Mouse (Mus musculus): ENCODE measurements around the gene Edil3. TPM values are rescaled to one million over a fixed set of nuclear protein-coding genes. Genes with fewer than 3 reads are reported as not detected.

The Edil3 gene
- polyA plus RNA-seq (2012; rRNA removed), result 0.27 and 0.45 TPM in 2 replicates

DNA sequence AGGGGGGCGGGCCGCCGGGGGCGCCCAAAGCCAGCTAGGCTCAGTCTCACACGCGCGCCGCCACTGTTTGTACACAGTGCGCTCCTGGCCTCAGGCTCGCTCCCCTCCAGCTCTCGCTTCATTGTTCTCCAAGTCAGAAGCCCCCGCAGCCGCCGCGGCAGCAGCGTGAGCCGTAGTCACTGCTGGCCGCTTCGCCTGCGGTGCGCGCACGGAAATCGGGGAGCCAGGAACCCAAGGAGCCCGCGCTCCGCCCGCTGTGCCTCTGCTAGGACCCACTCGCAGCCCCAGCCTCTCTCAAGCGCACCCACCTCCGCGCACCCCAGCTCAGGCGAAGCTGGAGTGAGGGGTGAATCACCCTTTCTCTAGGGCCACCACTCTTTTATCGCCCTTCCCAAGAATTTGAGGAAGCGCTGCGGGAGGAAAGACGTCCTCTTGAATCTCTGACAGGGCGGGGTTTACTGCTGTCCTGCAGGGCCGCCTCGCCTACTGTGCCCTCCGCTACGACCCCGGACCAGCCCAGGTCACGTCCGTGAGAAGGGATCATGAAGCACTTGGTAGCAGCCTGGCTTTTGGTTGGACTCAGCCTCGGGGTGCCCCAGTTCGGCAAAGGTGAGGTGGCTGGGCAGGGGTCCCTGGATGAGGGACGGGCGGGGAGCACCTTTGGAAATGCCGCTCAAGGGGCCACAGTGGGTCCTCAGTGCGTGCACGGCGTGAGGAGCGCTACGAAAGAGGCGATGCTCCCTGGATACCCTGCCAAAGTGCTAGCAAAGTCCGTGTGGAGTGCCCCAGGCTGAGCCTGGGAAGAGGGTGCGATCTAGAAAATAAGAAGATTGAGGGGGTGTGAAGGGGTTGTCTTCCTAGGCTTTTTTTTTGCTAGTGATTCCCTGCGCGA, at the start of gene Edil3:
TSS of gene Edil3 (plus strand) at position 33 of the 892 bp plus-strand sequence.
- H3K4me1 ChIP-seq (ENCODE audit: control insufficient read depth, insufficient read depth, low read length), result no peaks in the 10 kb centered on the region
- H3K4me3 ChIP-seq (ENCODE audit: insufficient read depth, low read depth, low read length), result peak within 1 kb of the TSS; percentile 56
- H3K36me3 ChIP-seq (ENCODE audit: control insufficient read depth, insufficient read depth, low read length), result no peaks in the 10 kb centered on the region
- no peak within 1 kb of the TSS for H3K27ac ChIP-seq (ENCODE audit: insufficient read depth, low read depth, low read length)
- WGBS, result 1% methylated on average over 60 of the region's 60 CpGs
- no peak for TF ChIP-seq CTCF (conservative IDR thresholded peaks at IDR 0.05; ENCODE audit: insufficient read depth, insufficient read length, low read depth, low read length)
- TF ChIP-seq POLR2A (IDR thresholded peaks at IDR 0.05; ENCODE audit: low read depth, low read length), result no peak
- peak; percentile 5 for DNase-seq
- no peaks in the 10 kb centered on the region; the same call in 1 of the 2 replicates for H3K27me3 ChIP-seq (replicated peaks; ENCODE audit: control insufficient read depth, insufficient read depth, low read length)

DNA sequence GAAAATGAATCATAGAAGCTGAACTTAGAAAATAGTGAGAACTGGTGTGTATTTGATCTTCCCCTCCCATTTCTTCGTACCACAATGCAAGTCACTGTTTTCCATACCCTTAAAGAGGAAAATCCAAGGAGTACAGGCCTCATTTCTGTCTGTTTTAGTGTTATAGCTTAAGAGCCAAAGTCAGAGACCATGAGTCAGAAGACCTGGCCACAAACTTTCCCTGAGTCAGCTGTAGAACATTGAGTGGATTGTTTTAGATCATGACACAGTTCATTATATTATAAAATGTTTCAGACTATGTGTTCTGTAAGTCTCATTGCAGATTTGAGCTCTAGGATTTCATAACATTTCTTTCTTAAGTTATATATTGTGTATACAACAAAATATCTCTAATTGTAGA, 22.1 kb upstream of the Edil3 start:
- TF ChIP-seq CTCF (conservative IDR thresholded peaks at IDR 0.05; ENCODE audit: insufficient read depth, insufficient read length, low read depth, low read length) (no peak), POLR2A (IDR thresholded peaks at IDR 0.05; ENCODE audit: low read depth, low read length) (no peak)
- no peak for DNase-seq
- no peaks in the 10 kb centered on the region for H3K27me3 ChIP-seq (replicated peaks; ENCODE audit: control insufficient read depth, insufficient read depth, low read length)
- no peak overlapping the region for H3K4me3 ChIP-seq (ENCODE audit: insufficient read depth, low read depth, low read length)
- no peaks in the 10 kb centered on the region for H3K36me3 ChIP-seq (ENCODE audit: control insufficient read depth, insufficient read depth, low read length)
- no peaks in the 10 kb centered on the region for H3K4me1 ChIP-seq (ENCODE audit: control insufficient read depth, insufficient read depth, low read length)
- WGBS, result 93% methylated on average over 1 of the region's 1 CpGs
- no peak overlapping the region for H3K27ac ChIP-seq (ENCODE audit: insufficient read depth, low read depth, low read length)

DNA sequence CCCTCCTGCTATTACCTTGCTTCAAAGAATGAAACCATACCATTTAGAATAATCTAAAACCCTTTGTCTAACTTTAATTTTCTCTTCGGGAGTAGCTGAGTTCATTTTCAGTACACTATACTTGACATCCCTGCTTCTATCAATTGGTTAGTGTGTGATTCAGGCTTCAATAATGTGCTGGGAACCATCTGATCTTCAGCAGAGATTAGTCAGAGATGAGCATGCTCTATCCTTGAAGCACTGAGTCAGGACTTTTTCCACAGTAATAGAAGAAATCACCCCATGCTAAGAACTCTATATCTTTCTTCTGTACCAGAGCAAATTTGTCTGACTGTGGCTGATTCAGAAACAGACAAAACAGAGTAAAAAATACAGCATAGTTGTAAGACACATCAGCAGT, 20.3 kb upstream of the Edil3 start:
- no peaks in the 10 kb centered on the region for H3K4me1 ChIP-seq (ENCODE audit: control insufficient read depth, insufficient read depth, low read length)
- no peak for TF ChIP-seq POLR2A (IDR thresholded peaks at IDR 0.05; ENCODE audit: low read depth, low read length)
- TF ChIP-seq CTCF (conservative IDR thresholded peaks at IDR 0.05; ENCODE audit: insufficient read depth, insufficient read length, low read depth, low read length), result no peak
- WGBS, result 74% methylated on average over 1 of the region's 1 CpGs
- H3K27ac ChIP-seq (ENCODE audit: insufficient read depth, low read depth, low read length), result no peak overlapping the region
- no peaks in the 10 kb centered on the region for H3K27me3 ChIP-seq (replicated peaks; ENCODE audit: control insufficient read depth, insufficient read depth, low read length)
- no peak for DNase-seq
- no peak overlapping the region for H3K4me3 ChIP-seq (ENCODE audit: insufficient read depth, low read depth, low read length)
- H3K36me3 ChIP-seq (ENCODE audit: control insufficient read depth, insufficient read depth, low read length), result no peaks in the 10 kb centered on the region

DNA sequence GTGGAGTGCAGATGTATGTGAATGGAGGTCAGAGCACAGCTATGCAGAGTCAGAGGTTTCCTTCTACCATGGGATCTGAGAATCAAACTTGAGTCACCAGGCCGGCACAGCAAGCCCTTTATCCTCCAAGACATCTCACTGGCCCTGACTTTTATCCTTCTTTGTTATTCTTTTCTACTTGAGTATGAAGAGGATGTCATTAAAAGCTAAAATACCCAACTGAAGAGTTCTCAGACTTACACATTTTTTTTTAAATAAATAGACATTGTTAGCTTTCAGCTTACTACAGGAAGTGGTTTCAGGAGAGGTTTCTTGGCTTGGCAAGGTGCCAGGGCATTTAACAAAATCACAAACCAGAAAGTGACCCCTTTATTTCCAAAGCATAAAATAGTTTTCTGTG, 15.4 kb upstream of the Edil3 start:
- Histone ChIP-seq H3K4me1 (ENCODE audit: control insufficient read depth, insufficient read depth, low read length) (no peaks in the 10 kb centered on the region), H3K27ac (ENCODE audit: insufficient read depth, low read depth, low read length) (no peak overlapping the region), H3K27me3 (replicated peaks; ENCODE audit: control insufficient read depth, insufficient read depth, low read length) (no peaks in the 10 kb centered on the region), H3K4me3 (ENCODE audit: insufficient read depth, low read depth, low read length) (no peak overlapping the region), H3K36me3 (ENCODE audit: control insufficient read depth, insufficient read depth, low read length) (no peaks in the 10 kb centered on the region)
- TF ChIP-seq CTCF (conservative IDR thresholded peaks at IDR 0.05; ENCODE audit: insufficient read depth, insufficient read length, low read depth, low read length), result no peak
- TF ChIP-seq POLR2A (IDR thresholded peaks at IDR 0.05; ENCODE audit: low read depth, low read length), result no peak
- DNase-seq, result no peak
- 45% methylated on average over 1 of the region's 1 CpGs for WGBS

DNA sequence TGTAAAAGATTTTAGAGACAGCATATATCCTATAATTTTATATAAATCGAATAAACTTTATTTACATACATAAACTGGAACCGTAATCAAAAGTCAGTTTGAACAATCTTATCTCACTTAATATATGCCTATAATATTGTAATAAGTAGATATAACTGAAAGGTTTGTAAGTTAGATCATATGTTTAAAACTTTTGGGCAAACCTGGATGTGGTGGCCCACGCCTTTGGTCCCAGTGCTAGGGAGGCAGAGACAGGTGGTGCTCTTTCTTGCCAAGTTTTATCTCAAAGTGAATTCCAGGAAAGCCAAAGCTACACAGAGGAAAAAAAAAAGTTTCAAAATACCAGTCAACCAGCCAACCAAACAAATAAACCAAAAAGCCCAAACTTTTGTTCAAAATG, 15.0 kb upstream of the Edil3 start:
- no peak for TF ChIP-seq CTCF (conservative IDR thresholded peaks at IDR 0.05; ENCODE audit: insufficient read depth, insufficient read length, low read depth, low read length)
- TF ChIP-seq POLR2A (IDR thresholded peaks at IDR 0.05; ENCODE audit: low read depth, low read length), result no peak
- Histone ChIP-seq H3K36me3 (ENCODE audit: control insufficient read depth, insufficient read depth, low read length) (no peaks in the 10 kb centered on the region), H3K27ac (ENCODE audit: insufficient read depth, low read depth, low read length) (no peak overlapping the region), H3K4me1 (ENCODE audit: control insufficient read depth, insufficient read depth, low read length) (no peaks in the 10 kb centered on the region), H3K27me3 (replicated peaks; ENCODE audit: control insufficient read depth, insufficient read depth, low read length) (no peaks in the 10 kb centered on the region), H3K4me3 (ENCODE audit: insufficient read depth, low read depth, low read length) (no peak overlapping the region)
- no peak for DNase-seq
- WGBS, result 87% methylated on average over 3 of the region's 3 CpGs

DNA sequence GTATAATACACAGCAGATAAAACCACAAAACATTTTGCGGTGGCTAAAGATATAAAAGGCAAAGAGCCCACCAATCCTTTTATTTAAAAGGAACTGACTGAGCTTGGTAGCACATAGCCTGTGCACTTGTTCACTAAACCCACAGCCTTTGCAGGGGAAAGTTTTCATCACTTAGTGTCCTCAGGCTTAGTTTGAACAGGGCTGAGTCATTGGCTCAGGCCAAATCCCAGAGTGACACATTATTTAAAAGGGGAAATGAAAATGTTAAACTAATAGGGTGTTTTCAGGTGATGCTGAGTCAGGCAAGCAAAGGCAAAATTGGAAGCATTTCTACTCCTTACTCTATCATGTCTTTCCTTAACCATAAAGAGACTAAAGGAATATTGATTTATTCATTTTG, 11.2 kb upstream of the Edil3 start:
- Histone ChIP-seq H3K36me3 (ENCODE audit: control insufficient read depth, insufficient read depth, low read length) (no peaks in the 10 kb centered on the region), H3K4me3 (ENCODE audit: insufficient read depth, low read depth, low read length) (no peak overlapping the region), H3K27me3 (replicated peaks; ENCODE audit: control insufficient read depth, insufficient read depth, low read length) (no peaks in the 10 kb centered on the region), H3K27ac (ENCODE audit: insufficient read depth, low read depth, low read length) (no peak overlapping the region), H3K4me1 (ENCODE audit: control insufficient read depth, insufficient read depth, low read length) (no peaks in the 10 kb centered on the region)
- WGBS, result 93% methylated on average over 1 of the region's 1 CpGs
- no peak for TF ChIP-seq CTCF (conservative IDR thresholded peaks at IDR 0.05; ENCODE audit: insufficient read depth, insufficient read length, low read depth, low read length)
- TF ChIP-seq POLR2A (IDR thresholded peaks at IDR 0.05; ENCODE audit: low read depth, low read length), result no peak
- DNase-seq, result no peak

DNA sequence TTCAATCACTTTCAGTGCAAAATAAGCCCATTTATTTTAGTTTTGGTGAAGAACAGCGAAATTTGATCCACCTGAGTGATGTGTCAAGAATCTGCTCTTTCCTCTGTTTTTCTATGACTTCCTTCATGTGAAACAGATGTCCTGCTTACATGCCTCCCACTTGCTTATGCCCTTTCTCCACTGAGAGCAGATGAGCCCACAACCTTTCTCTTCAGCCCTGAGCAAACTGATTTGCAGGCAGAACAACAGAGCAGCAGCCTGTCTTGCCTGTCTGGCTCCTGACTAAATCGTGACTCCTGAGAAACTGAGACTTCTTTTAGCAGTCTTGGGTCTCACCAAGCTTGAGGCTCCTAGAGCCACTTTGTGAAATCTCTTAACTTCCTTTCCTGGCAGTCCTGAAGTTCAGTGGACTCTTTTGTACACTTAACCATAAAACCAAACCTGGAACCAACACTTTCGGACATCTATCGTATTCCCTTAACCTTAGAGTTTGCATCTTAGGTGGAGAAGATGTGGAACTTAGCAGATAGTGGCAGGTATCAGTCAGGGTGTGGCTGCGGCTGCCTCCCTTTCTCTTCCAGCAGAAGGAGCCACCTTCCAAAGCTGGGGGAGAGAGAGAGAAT, 475 bp upstream of the Edil3 start:
- TF ChIP-seq POLR2A (IDR thresholded peaks at IDR 0.05; ENCODE audit: low read depth, low read length) (no peak), CTCF (conservative IDR thresholded peaks at IDR 0.05; ENCODE audit: insufficient read depth, insufficient read length, low read depth, low read length) (no peak)
- H3K36me3 ChIP-seq (ENCODE audit: control insufficient read depth, insufficient read depth, low read length), result no peaks in the 10 kb centered on the region
- H3K27me3 ChIP-seq (replicated peaks; ENCODE audit: control insufficient read depth, insufficient read depth, low read length), result no peaks in the 10 kb centered on the region; the same call in 1 of the 2 replicates
- no peaks in the 10 kb centered on the region for H3K4me1 ChIP-seq (ENCODE audit: control insufficient read depth, insufficient read depth, low read length)
- WGBS, result 19% methylated on average over 5 of the region's 5 CpGs
- H3K27ac ChIP-seq (ENCODE audit: insufficient read depth, low read depth, low read length), result no peak overlapping the region
- H3K4me3 ChIP-seq (ENCODE audit: insufficient read depth, low read depth, low read length), result 0 out of 2 replicates have a peak overlapping the region, but pooled peaks have one; percentile 8
- no peak for DNase-seq

Measured in kidney, adult 2 months (tissue).